Mouse (Mus musculus) CH12.LX (cell line): ENCODE data around the gene Amdhd1.

ENCODE experiments used
- CHD2 ChIP-seq: IDR thresholded peaks from 2 replicates; pipeline ENCODE4 v1.6.1; 2011; ENCODE audit warnings: low read length, improper control_type of control experiment
- CTCF ChIP-seq, 2 experiments: IDR thresholded peaks in 1 of 2; conservative IDR thresholded peaks in 1 of 2; 2 replicates each; pipeline ENCODE4 v1.5.1; 2011 to 2012; ENCODE audit warnings: low read depth in 2 of 2, low read length in 2 of 2, improper control_type of control experiment in 1 of 2, inconsistent platforms in 1 of 2, mild to moderate bottlenecking in 1 of 2, moderate library complexity in 1 of 2
- GABPA ChIP-seq: IDR thresholded peaks from 2 replicates; pipeline ENCODE4 v1.6.1; 2012; ENCODE audit warnings: low read depth, low read length, improper control_type of control experiment, inconsistent platforms; ENCODE audit not compliant: insufficient replicate concordance
- POLR2A ChIP-seq: IDR thresholded peaks from 2 replicates; pipeline ENCODE4 v1.6.1; 2011; ENCODE audit warnings: low read depth, mild to moderate bottlenecking, improper control_type of control experiment, low read length
- UBTF ChIP-seq: IDR thresholded peaks from 2 replicates; pipeline ENCODE4 v1.6.1; 2012; ENCODE audit warnings: low read depth, mild to moderate bottlenecking, inconsistent platforms, low read length, improper control_type of control experiment, moderate library complexity

DNA sequence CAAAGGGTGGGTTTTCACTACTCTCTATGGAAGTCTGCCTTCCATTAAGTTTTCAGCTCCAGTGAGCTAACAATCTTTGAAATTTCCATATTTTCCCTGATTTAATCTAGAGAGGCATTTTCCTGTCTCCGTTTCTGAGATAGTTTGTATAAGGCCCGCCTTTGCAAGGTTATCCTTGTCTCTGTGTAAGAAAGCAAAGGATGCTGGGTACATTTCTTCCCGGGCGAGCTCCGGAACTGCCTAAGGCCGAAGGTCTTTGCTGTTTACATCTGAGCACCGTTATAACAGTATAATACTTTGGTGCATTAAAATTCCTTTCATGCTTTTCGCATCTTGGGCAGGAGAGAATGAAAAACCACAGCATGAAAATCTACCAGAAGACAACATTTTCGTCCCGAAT is 10.0 kb upstream of the Amdhd1 start:
- TF ChIP-seq CTCF (conservative IDR thresholded peaks at IDR 0.05 in 1 of 2, IDR thresholded peaks at IDR 0.05 in 1 of 2; ENCODE audit: low read depth in 2 of 2, low read length in 2 of 2) (no peak), GABPA (no peak), POLR2A (no peak), CHD2 (no peak), UBTF (no peak)
